Mouse (Mus musculus) hindbrain, embryonic 13.5 days (tissue): ENCODE measurements around the gene Cbx7. TPM values are rescaled to one million over a fixed set of nuclear protein-coding genes. Genes with fewer than 3 reads are reported as not detected.
"Not testable (repeated sequence)": the region's sequence is repeated elsewhere in the genome, so short reads cannot be mapped to it uniquely, and the experiment has no call there.

Experiments
- ATAC-seq: fragments of 200-750 bp; cut with Nextera tagmentation; 2 replicates; pipeline ENCODE4 v1.8.0; 2017; ENCODE audit warnings: moderate TSS enrichment; ENCODE audit not compliant: low FRiP score
- H3K27ac ChIP-seq: fragments of 300-500 bp; sonication (generic); 2 replicates; pipeline ENCODE4 v1.5.1; 2015; ENCODE audit warnings: inconsistent platforms, mild to moderate bottlenecking, moderate library complexity
- H3K27me3 ChIP-seq: fragments of 300-500 bp; sonication (generic); 2 replicates; pipeline ENCODE4 v1.6.1; 2015; ENCODE audit warnings: mild to moderate bottlenecking, inconsistent platforms
- H3K36me3 ChIP-seq: fragments of 300-500 bp; sonication (generic); 2 replicates; pipeline ENCODE4 v1.6.1; 2015; ENCODE audit warnings: mild to moderate bottlenecking, inconsistent platforms
- H3K4me1 ChIP-seq: fragments of 300-500 bp; sonication (generic); replicated peaks from 2 replicates; pipeline ENCODE4 v1.6.1; 2015; ENCODE audit warnings: inconsistent platforms
- H3K4me2 ChIP-seq: fragments of 300-500 bp; sonication (generic); 2 replicates; pipeline ENCODE4 v1.6.1; 2015; ENCODE audit warnings: inconsistent platforms, mild to moderate bottlenecking, moderate library complexity
- H3K4me3 ChIP-seq: fragments of 300-500 bp; sonication (generic); 2 replicates; pipeline ENCODE4 v1.5.1; 2015; ENCODE audit warnings: mild to moderate bottlenecking, inconsistent platforms
- H3K9ac ChIP-seq: fragments of 300-500 bp; sonication (generic); 2 replicates; pipeline ENCODE4 v1.6.1; 2015; ENCODE audit warnings: mild to moderate bottlenecking, inconsistent platforms
- H3K9me3 ChIP-seq: fragments of 300-500 bp; sonication (generic); 2 replicates; pipeline ENCODE4 v1.6.1; 2016; ENCODE audit warnings: inconsistent platforms
- WGBS: fragments of 180-500 bp; shearing (Covaris S2); methylation state at CpG from one replicate; pipeline ENCODE4 v1.1.7; 2015; 5-methylcytosine and 5-hydroxymethylcytosine counted together
- polyA plus RNA-seq: library from polyadenylated mRNA; unstranded; fragments of >200 nt; fragmentation: Nextera tagmentation; extraction: Ambion mirVana; gene quantifications from 2 replicates; pipeline ENCODE4 v1.2.1, GENCODE M21; 2015

Gene Cbx7
- polyA plus RNA-seq, 1 experiment from 2014 or later = 3.6 TPM

GRCm38 (mm10) chr15:79943584-79943983, 27.3 kb downstream of the Cbx7 start:
- Histone ChIP-seq H3K27ac (no peak overlapping the region), H3K9me3 (no peaks in the 10 kb centered on the region), H3K36me3 (no peaks in the 10 kb centered on the region), H3K4me1 (no peaks in the 10 kb centered on the region), H3K27me3 (0 out of 2 replicates have a peak, but pooled peaks cover 3% of the 10 kb centered on the region), H3K4me2 (no peak overlapping the region), H3K9ac (no peak overlapping the region), H3K4me3 (no peak overlapping the region)
- 81% methylated on average over 3 of the region's 3 CpGs for WGBS
- no peak for ATAC-seq

GRCm38 (mm10) chr15:79942541-79942940, 28.4 kb downstream of the Cbx7 start:
- 75% methylated on average over 6 of the region's 6 CpGs for WGBS

GRCm38 (mm10) chr15:79940932-79941331, 30.0 kb downstream of the Cbx7 start:
- Histone ChIP-seq H3K9me3 (no peaks in the 10 kb centered on the region), H3K4me2 (no peak overlapping the region), H3K9ac (no peak overlapping the region), H3K27me3 (0 out of 2 replicates have a peak, but pooled peaks cover 3% of the 10 kb centered on the region), H3K4me3 (no peak overlapping the region), H3K4me1 (no peaks in the 10 kb centered on the region), H3K27ac (no peak overlapping the region), H3K36me3 (no peaks in the 10 kb centered on the region)
- 27% methylated on average over 8 of the region's 8 CpGs for WGBS
- no peak for ATAC-seq

More at GRCm38 (mm10) chr15:79942541-79942940, 28.4 kb downstream of the Cbx7 start:
- Histone ChIP-seq H3K4me2 (no peak overlapping the region), H3K4me3 (no peak overlapping the region), H3K4me1 (no peaks in the 10 kb centered on the region), H3K9me3 (no peaks in the 10 kb centered on the region), H3K27me3 (0 out of 2 replicates have a peak, but pooled peaks cover 3% of the 10 kb centered on the region), H3K36me3 (no peaks in the 10 kb centered on the region), H3K9ac (no peak overlapping the region), H3K27ac (no peak overlapping the region)
- no peak for ATAC-seq

GRCm38 (mm10) chr15:79939913-79940312, 31.0 kb downstream of the Cbx7 start:
- no peak for ATAC-seq
- H3K4me1 ChIP-seq = no peaks in the 10 kb centered on the region
- no peak overlapping the region for H3K9ac ChIP-seq
- H3K36me3 ChIP-seq = no peaks in the 10 kb centered on the region
- H3K4me3 ChIP-seq = no peak overlapping the region
- no peak overlapping the region for H3K4me2 ChIP-seq
- H3K27me3 ChIP-seq = 0 out of 2 replicates have a peak, but pooled peaks cover 3% of the 10 kb centered on the region
- no peak overlapping the region for H3K27ac ChIP-seq
- whole genome bisulfite sequencing = 87% methylated on average over 16 of the region's 16 CpGs
- H3K9me3 ChIP-seq = no peaks in the 10 kb centered on the region

- not testable (repeated sequence) for H3K27ac ChIP-seq, H3K36me3 ChIP-seq, H3K27me3 ChIP-seq, H3K4me1 ChIP-seq, ATAC-seq, H3K9ac ChIP-seq, H3K9me3 ChIP-seq, H3K4me2 ChIP-seq, H3K4me3 ChIP-seq
- 79% methylated on average over 6 of the region's 7 CpGs for WGBS
Measured at GRCm38 (mm10) chr15:79939501-79939900, 31.4 kb downstream of the Cbx7 start.

GRCm38 (mm10) chr15:79939020-79939419, 31.9 kb downstream of the Cbx7 start:
- no peak overlapping the region for H3K9ac ChIP-seq
- no peaks in the 10 kb centered on the region for H3K36me3 ChIP-seq
- ATAC-seq = no peak
- no peaks in the 10 kb centered on the region for H3K9me3 ChIP-seq
- no peak overlapping the region for H3K27ac ChIP-seq
- H3K4me1 ChIP-seq = peaks cover 8% of the 10 kb centered on the region; the same call in 1 of the 2 replicates
- H3K27me3 ChIP-seq = 0 out of 2 replicates have a peak, but pooled peaks cover 3% of the 10 kb centered on the region
- no peak overlapping the region for H3K4me3 ChIP-seq
- 91% methylated on average over 12 of the region's 12 CpGs for WGBS
- no peak overlapping the region for H3K4me2 ChIP-seq

- H3K4me1 ChIP-seq = peaks cover 33% of the 10 kb centered on the region
- H3K36me3 ChIP-seq = no peaks in the 10 kb centered on the region
- no peak overlapping the region for H3K9ac ChIP-seq
- H3K9me3 ChIP-seq = no peaks in the 10 kb centered on the region
- H3K27me3 ChIP-seq = peaks cover 24% of the 10 kb centered on the region
- H3K27ac ChIP-seq = no peak overlapping the region
- no peak for ATAC-seq
- WGBS = 65% methylated on average over 7 of the region's 7 CpGs
- no peak overlapping the region for H3K4me2 ChIP-seq
- no peak overlapping the region for H3K4me3 ChIP-seq
Measured at GRCm38 (mm10) chr15:79936374-79936751, 34.6 kb downstream of the Cbx7 start.

GRCm38 (mm10) chr15:79935654-79936373, 35.1 kb downstream of the Cbx7 start:
- Histone ChIP-seq H3K4me1 (peaks cover 33% of the 10 kb centered on the region), H3K27ac (no peak overlapping the region), H3K4me3 (no peak overlapping the region), H3K27me3 (peaks cover 29% of the 10 kb centered on the region), H3K4me2 (no peak overlapping the region), H3K9ac (no peak overlapping the region), H3K9me3 (no peaks in the 10 kb centered on the region), H3K36me3 (no peaks in the 10 kb centered on the region)
- WGBS = 29% methylated on average over 9 of the region's 9 CpGs
- ATAC-seq = no peak

GRCm38 (mm10) chr15:79934776-79935175, 36.1 kb downstream of the Cbx7 start:
- Histone ChIP-seq H3K36me3 (no peaks in the 10 kb centered on the region), H3K9ac (no peak overlapping the region), H3K4me1 (peaks cover 33% of the 10 kb centered on the region), H3K9me3 (no peaks in the 10 kb centered on the region), H3K4me2 (peak overlapping the region; percentile 41; the same call in 1 of the 2 replicates), H3K27ac (no peak overlapping the region), H3K27me3 (peaks cover 38% of the 10 kb centered on the region), H3K4me3 (no peak overlapping the region)
- WGBS = 1% methylated on average over 10 of the region's 10 CpGs
- no peak for ATAC-seq

- Histone ChIP-seq H3K27me3 (peaks cover 43% of the 10 kb centered on the region), H3K36me3 (no peaks in the 10 kb centered on the region), H3K9ac (0 out of 2 replicates have a peak overlapping the region, but pooled peaks have one; percentile 14), H3K9me3 (no peaks in the 10 kb centered on the region), H3K27ac (no peak overlapping the region), H3K4me2 (peak overlapping the region; percentile 41), H3K4me1 (peaks cover 33% of the 10 kb centered on the region), H3K4me3 (peak overlapping the region; percentile 15; the same call in 1 of the 2 replicates)
- WGBS = under 1% methylated on average over 22 of the region's 22 CpGs
- no peak for ATAC-seq
Measured at GRCm38 (mm10) chr15:79933670-79934514, 37.0 kb downstream of the Cbx7 start.

- Histone ChIP-seq H3K36me3 (no peaks in the 10 kb centered on the region), H3K27ac (no peak overlapping the region), H3K4me2 (peak overlapping the region; percentile 77), H3K4me1 (peaks cover 37% of the 10 kb centered on the region), H3K27me3 (peaks cover 43% of the 10 kb centered on the region), H3K4me3 (peak overlapping the region; percentile 64), H3K9me3 (no peaks in the 10 kb centered on the region), H3K9ac (0 out of 2 replicates have a peak overlapping the region, but pooled peaks have one; percentile 14)
- whole genome bisulfite sequencing = 5% methylated on average over 22 of the region's 22 CpGs
- ATAC-seq = no peak
Measured at GRCm38 (mm10) chr15:79933052-79933669, 37.8 kb downstream of the Cbx7 start.
